Mouse (Mus musculus): ENCODE measurements around the gene Usp10.

The Usp10 gene

DNA sequence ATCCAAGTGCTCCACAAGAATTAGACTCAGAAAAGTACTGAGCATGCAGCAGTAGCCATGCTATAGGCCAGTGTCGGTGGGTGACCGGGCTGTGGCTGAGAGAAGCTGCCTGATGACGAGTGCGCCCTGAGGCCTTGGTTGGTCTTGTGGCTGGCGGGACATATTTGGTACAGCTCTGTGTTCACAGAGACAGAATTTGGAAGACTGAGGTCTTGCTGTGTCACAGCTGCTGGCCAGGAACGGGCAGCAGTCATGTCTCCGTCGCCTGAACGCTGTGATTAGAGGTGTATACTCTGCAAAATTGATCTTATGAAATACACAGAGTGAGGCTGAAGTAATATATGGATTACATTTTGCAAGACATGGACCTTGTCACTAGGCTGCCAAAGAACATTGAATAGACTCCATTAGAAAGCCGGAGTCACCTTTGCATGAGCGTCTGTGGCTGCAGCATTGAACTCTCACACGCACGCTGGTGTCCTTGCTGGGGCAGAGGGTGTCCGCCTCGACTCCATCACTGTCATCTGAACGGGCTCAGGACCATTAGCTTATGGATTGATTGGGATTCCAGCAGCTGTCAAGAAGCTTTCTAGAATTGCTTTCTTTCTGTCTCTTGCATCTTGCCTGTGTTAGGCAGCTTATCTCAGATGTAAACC, 6.2 kb downstream of the Usp10 start:
- DNase-seq (ENCODE audit: low spot score), result no peak

DNA sequence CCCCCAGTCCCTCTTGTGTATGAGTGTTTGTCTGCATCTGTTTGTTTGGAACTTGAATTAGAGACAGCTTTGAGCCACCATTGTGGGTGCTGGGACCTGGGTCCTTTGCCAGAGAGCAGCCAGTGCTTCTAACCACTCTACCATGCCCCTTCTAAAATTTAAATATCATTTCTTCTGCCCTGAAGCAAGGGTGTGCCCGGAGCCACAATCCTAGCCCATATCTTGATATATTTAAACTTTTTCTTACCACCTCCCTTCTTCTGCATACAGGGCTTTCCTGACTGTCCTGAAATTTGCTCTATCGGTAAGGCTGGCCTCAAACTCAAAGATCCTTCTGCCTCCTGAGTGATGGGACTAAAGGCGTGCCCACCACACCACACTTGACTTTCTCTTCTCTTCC, 7.3 kb downstream of the Usp10 start:
- no peak for DNase-seq (ENCODE audit: low spot score)

DNA sequence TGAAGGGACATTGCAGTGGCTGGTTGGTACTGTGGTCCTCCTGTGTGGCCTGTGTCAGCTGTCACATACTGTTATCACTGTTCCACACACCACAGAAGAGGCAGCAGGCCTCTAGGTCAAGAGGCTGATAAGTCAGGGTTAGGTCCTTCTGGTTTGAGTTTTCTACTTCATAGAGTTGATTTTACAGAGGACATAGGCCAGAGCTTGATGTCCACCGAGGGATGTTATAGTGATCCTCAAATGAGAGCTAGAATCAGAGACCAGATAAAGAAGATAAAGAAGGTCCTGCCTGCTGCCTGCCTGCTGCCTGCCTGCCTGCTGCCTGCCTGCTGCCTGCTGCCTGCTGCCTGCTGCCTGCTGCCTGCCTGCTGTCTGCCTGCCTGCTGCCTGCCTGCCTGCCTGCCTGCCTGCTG, 8.0 kb downstream of the Usp10 start:
- no peak for DNase-seq (ENCODE audit: low spot score)

DNA sequence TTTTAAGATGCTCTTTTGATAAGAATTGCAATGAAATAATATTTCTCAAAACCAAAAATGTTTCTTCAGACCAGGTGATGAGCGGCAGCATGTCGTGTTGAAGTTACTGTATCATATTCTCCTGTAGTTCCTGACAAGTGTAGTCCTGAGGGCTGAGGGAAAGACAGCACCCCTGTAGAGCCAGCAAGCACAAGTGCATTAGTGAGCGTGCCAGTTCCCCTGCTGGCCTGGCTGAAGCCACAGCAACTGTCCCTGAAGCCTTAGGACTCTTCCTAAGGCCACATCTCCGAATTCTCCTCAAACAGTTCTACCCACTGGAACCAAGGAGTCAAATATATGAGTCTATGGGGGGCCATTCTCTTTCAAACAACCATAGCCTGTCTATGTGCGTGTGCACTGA, 13.1 kb downstream of the Usp10 start:
- no peak for DNase-seq (ENCODE audit: low spot score)

DNA sequence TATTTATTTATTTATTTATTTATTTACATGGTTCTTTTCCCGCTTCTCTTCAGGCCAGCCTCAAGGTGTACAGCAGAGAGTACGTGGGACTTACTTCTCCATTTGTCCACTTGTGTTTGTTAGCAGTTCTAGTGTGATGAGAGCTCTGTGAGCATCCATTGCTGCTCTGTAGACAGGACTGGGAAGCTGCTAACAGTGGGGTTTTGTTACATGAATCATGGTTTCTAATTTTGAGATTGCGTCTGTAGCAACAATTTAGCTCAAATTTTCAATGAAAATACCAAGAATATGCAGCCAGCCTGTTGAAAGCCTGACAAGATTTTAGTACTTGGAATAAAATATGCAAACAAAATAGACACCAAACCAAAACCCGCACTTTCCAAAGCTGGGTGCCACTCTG, 15.3 kb downstream of the Usp10 start:
- DNase-seq (ENCODE audit: low spot score), result no peak

DNA sequence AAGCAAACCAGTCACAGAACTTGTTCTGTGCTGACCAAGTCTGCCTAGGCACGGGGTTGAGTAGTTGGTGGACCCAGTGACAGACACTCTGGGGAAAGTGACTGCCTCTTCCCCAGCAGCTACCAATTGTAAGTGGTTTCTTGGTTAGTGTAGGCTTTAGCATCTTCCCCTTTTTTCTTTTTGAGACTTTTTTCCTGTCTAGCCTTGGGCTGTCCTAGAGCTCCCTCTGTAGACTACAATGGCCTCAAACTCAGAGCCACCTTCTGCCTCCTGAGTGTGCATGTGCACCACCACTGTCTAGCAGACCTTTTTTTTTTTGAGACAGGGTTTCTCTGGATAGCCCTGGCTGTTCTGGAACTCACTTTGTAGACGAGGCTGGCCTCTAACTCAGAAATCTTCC, 16.3 kb downstream of the Usp10 start:
- DNase-seq (ENCODE audit: low spot score), result no peak

DNA sequence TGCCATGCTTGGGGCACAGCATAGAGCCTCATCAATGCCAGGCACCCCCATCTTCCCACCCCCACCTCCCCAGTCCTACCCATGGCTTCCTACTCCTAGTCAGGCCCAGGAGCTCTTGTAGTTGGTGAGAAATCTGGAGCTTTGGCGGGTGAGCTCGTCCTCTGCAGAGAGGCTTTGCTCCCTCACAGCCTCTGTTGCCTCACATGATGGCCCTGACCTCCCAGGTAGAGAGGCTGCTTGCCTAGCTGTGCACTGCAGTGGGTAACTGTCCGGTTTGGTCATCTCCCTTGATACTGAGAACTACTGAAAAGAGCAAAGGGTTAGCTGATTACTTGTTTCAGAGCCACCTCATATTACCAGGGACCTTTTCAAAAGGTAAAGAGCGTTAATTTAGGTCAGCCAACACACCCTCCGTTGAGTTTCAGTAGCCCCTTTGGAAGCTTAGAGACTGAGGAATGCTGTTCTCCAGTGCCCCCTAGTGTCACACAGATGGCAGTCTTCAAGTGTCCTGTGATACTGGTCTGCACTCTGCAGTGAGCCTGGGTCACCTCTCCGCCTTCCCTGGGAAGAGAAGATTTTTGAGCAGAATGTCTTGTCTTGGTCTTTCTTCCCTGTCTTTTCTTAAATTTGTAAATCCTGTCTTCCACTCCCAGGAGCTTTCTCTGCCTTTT, 17.4 kb downstream of the Usp10 start:
- peak; percentile 46 for DNase-seq (ENCODE audit: low spot score)

DNA sequence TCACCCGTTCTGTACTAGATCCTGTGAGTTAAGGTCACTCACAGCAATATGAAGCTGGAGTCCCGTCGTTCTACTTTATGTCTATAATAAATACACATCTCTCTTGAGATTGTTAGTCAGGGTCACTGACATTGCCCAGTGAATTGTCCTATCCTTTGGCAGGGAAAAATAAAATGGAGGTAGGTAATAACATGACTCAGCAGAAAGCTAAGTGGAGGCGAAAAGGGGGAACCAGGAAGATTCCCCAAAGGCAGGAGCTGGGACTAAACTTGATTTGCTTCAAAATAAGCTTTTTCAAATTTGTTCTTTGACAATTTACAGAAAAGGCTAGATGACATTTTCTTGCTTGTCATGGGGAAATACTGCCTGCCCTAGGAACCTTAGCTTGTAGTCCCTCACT, 21.2 kb downstream of the Usp10 start:
- DNase-seq (ENCODE audit: low spot score), result no peak

DNA sequence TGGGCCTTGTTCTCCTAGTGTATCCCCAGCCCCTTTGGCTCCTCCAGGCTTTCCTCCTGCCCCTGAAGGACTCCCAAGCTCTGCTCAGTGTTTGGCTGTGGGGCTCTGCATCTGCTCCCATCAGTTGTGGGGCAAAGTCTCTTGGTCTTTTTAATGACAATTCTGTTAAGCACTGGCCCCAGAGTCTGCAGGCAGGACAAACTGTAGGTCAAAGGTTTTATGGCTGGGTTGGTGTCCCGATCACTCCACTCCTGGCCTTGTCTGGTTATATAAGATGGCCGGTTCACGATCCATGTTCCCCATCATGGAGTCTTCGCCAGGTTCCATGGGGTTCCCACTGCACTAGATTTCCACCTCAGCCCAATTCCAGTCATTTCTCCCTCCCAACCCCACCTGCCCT, 23.5 kb downstream of the Usp10 start:
- DNase-seq (ENCODE audit: low spot score), result no peak

DNA sequence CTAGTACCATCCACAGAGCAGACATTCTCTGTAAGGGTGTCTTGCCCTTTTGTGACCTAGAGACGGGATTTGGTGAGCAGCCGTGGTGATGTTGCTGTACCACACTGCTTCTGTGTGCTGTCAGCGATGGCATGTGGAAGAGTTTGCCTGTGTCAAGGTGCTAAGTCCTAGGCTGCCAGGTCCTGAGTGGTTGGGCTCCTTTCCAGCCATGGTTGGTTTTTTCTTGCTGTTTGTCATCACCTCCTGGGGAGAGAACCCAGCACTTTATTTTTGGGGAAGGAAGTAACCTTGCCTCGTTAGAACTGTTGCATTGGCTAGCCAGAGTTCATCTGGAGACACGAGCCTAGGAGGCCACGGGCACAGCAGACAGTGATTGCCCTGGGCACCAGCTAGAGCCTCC, 25.4 kb downstream of the Usp10 start:
- DNase-seq (ENCODE audit: low spot score), result no peak

DNA sequence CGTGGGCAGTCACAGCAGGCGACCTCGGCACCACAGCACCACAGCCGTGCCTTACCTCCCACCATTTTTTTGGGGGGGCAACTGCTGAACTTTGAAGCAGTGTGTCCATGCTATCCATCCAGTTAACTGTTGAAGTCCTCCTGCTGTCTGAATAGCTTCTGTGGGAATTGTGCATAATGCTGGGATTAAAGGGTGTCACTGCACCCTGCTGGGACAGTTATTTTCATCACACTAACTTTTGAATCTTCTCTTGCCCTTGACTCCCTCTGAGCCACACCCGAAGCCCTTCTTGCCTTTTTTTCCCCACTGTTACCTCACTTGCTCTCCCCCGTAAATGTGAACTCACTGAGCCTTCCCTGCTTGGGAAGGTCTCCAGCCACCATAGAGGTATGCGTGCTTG, 28.3 kb downstream of the Usp10 start:
- no peak for DNase-seq (ENCODE audit: low spot score)

DNA sequence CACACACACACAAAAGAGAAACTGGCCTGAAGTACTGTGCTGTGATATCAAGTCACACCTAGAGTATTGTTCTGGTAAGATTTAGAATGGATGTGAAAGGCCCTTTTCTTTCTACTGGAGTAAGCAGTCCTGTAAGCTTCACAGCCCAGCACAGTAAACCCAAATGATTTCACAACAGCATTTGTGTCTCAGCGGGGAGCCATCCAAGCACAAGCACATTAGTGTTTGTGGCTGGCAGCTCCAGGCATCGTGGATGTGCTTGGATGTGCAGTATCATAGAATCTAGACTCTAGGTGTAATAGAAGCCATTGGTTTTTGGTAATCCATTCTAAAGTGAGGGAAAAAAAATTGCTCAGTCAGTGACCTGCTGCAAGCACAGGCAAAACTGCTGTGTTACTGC, 29.2 kb downstream of the Usp10 start:
- no peak for DNase-seq (ENCODE audit: low spot score)

DNA sequence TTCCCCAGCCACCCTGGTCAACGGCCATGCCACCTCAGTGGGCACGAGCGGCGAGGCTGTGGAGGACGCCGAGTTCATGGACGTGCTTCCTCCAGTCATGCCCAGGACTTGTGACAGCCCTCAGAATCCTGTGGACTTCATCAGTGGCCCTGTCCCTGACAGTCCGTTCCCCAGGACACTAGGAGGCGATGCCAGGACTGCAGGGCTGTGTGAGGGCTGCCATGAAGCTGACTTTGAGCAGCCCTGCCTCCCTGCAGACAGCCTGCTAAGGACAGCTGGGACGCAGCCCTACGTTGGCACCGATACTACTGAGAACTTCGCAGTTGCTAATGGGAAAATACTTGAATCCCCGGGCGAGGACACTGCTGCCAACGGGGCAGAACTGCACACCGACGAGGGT, 31.3 kb downstream of the Usp10 start:
- no peak for DNase-seq (ENCODE audit: low spot score)

DNA sequence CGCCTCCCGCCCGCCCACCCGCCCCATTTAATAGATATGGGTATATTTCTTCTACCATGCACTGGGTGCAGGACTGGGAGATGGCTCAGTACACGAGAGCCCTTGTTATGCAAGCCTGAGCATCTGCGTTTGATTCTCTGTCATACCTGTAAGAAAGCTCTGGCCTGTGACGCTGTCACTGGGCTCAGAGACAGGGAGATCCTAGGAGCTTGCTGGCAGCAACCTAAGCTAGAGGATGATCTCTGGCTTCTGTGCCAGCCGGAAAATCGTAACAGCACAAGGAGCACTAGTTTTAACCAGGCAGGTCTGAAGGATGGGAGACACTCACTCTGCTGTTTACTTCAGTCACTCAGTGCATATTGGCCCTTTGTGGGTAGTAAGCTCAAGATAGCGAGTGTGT, 33.5 kb downstream of the Usp10 start:
- no peak for DNase-seq (ENCODE audit: low spot score)

DNA sequence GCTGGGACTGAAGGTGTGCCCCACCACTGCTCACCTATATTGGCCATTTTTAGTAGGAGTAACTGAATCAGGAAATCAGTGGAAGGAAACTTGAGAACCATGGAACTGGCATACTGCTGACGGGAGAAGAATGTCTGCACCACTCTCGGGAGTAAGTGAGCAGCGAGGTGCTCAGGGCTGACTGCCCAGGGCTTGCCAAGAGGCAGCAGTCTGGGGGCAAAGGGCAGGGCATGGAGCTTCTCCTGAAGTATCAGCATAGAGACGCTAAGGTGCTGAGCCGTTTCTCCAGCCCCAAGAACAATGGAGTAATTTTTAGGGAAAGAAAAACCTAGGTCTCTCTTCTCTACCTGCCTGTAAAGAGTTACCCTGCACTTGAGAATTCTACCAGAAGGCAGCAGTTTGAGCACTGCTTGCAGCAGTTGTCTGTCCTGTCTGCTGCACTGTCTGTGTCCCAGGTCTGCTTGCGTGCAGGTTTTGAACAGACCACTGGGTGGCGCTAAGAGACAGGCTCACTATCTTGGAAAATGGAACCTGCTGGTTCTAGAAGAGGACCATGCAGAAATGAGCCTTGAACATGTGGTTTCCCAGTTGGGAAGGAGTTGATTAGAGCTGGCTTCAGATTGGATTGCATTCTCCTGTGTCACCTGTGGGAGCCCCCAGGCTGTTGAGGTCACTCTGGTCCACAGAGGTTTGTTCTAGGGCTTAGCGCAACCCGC, 34.1 kb downstream of the Usp10 start:
- DNase-seq (ENCODE audit: low spot score), result peak; percentile 79

DNA sequence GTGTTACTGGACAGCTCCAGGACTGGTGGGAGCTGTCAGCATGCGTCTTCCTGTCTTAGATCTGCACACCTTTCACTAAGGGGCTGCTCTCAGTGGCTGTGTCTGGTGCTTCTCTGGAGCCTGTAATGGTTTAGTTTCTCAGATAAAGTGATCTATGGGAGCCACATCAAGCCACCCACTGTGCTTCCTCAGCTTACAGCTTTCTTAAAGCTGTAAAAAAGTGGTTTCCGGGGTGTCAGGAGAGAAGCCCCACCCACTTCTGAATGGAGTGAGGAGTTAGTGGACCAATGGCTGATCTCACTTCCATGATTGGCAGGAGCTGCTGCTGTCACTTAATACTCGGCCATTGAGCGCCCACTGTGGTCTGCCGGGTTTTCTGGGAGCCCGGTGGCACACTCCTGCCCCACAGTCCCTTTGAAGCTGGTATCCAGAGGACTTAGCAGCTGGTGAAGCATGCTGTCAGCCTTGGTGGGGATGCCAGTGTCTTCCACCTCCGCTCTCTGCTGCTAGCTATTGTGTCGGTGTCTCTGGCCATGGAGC, 36.2 kb downstream of the Usp10 start:
- DNase-seq (ENCODE audit: low spot score), result no peak

DNA sequence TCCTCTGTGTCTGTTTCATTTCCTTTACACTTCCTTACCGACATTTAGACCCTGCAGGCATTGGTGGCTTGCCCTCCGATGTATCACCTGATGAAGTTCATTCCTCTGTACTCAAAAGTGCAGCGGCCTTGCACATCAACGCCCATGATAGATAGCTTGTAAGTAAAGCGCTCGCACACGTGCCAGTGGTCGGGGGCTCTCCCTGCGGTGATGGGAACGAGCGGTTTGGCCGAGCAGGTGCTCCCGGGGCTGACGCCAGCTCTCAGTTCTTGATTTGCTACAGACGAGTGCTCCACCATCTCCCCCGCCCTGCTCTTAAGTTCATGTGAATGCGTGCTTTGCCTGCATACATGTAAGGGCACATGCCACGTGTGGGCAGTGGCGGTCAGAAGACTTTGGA, 37.5 kb downstream of the Usp10 start:
- no peak for DNase-seq (ENCODE audit: low spot score)

DNA sequence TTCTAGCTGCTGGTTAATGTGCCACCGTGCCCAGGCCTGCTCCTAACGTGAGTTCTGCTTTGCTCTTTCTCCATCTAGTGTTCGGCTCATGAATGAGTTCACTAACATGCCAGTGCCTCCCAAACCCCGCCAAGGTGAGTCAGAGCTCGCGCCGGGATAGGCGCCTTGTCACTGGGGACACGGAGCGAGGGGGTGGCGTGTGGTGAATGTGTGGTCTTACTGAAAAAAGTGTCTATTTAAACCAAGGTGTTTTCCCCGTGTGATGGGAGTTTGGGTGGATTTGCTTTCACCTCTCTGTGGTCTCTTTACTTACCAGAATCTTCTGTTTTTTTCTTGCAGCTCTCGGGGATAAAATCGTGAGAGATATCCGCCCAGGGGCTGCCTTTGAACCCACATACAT, 38.2 kb downstream of the Usp10 start:
- DNase-seq (ENCODE audit: low spot score), result peak; percentile 35

DNA sequence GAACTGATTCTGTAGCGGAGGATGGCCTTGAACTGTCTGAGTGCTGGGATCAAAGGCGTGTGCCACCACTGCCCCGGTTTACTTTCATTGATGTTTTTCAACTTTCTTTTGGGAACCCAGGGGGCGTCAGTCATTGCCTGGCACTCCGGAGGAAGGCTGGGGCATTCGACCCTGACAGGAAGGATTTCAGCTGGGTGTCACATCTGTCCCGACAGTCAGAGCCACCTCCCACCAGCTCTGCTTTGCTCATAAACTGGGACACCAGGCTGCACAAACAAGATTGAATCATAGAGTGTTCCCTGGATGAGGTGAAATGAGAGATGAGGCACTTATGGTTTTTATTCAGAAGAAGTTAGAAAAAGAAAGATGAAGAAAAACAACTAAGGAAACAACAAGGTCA, 42.1 kb downstream of the Usp10 start:
- no peak for DNase-seq (ENCODE audit: low spot score)

DNA sequence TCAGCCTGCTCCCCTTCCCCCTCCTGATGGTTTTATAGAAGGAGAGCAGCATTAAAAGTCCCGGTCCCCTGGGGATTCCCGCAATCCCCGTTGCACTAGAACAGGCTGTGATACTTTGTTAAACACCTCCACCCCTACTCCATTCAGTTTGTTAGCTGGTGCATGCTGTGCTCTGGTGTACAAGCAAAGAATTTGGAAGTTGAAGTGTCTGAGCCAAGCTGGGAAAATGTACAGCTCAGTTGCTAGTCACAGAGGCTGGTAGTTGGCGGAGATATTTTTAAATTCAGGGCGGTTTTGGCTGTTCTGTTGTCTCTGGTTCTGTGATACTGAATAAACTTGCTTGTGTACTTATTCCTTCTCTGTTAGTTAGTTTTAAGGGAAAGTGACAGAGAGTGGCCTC, 42.6 kb downstream of the Usp10 start:
- DNase-seq (ENCODE audit: low spot score), result no peak

DNA sequence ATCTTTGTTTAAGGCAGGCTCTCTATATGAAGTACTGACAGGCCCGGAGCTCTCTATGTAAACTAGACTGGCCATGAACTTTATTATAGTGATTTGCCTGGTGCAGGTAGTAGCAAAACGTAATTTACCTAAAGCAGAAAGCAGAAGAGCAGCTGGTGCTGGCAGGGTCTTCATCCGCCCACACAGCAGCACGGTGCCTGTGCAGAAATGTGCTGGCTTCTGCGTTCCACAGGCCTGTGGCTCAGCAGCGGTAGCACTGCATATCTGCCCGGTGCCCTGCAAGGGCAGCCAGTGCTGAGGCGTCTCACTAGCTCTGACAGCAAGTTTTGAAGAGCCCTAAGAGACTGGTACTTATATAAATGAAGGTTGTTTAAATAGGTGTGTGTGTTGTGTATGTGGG, 45.2 kb downstream of the Usp10 start:
- DNase-seq (ENCODE audit: low spot score), result no peak

DNA sequence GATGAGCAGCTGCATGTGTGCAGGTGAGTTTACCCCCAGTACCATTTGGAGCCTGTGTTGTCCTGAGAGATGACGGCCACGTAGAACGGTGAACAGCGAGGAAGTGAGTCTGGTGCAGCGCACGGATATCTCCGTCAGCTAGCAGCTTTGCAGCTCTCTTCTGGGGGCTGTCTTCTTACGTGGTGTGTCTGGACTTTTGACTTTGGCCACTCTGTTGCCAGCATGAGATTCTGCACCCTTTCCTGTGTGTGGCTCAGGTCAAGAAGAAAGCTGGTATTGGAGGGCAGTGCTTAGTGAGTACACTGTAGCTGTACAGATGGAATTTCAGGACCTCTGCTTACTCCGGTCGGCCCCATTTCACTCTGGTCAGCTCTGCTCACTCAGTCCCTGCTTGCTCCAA, 47.9 kb downstream of the Usp10 start:
- no peak for DNase-seq (ENCODE audit: low spot score)

DNA sequence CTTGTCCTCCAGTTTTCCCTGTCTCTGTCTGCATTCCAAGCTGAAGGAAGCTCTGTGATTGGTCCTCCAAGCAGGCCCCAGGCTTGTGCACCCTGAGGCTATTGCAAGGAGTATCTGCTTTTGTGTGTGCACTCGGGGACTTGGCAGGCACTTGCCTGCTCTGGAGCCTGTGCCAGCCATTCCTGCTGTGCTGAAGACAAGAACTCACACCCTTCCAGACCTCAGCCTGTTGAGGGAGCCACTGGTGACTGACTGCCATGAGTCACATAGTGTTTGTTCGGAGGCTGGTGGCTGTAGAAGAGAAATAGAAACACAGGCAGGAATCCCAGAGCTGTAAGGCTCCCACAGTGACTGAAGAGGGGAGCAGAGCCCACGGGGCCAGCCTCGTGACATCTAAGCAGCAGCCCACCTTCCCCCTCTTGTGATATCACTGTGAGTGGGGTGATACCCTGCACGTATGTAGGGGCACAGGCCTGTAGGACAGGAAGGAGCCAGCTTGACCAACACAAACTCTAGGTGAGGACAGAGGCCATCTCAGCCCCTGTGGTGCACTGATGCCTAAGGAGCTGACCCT, 50.5 kb downstream of the Usp10 start:
- DNase-seq (ENCODE audit: low spot score), result peak; percentile 69
